Mouse (Mus musculus): ENCODE data around the gene Cdca5. TPM values are rescaled to one million over a fixed set of nuclear protein-coding genes. Genes with fewer than 3 reads are reported as not detected.
"Not testable (repeated sequence)": the region's sequence is repeated elsewhere in the genome, so short reads cannot be mapped to it uniquely, and the experiment has no call there.

The Cdca5 gene
- total RNA-seq, 2 experiments from 2014 or later: 3.8 to 5.0 TPM

- DNase-seq: no peak
- intact Hi-C loops (cut with DNase I): no loop called here
Measured at GRCm38 (mm10) chr19:6097847-6098246, 13.1 kb downstream of the Cdca5 start.

GRCm38 (mm10) chr19:6101186-6101585, 16.4 kb downstream of the Cdca5 start:
- DNase-seq: no peak
- intact Hi-C loops (cut with DNase I): no loop called here

GRCm38 (mm10) chr19:6102169-6102853, 17.5 kb downstream of the Cdca5 start:
- DNase-seq: peak in 1 of 2 experiments; percentile 24
- intact Hi-C loops (cut with DNase I): no loop called here

DNA sequence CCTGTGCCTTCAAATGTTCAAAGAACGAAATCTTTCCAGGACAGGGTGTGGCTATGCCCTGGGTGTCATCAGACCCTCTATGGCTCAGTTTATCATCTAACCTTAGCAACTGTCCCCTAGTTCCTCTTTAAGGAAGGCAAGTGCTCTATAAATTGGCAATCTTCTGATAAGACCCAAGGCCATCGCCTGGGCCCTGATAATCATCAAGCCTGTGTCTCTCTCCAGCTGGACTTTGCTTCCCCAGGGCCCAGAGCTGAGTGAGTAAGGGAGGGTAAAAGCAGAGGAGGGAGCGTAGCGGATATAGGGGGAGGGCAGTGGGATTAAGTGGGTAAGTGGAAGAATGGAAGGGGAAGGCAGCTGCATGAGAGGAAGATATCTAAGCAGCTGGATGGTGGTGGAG, 19.7 kb downstream of the Cdca5 start:
- intact Hi-C loops (cut with DNase I): no loop called here
- DNase-seq: no peak

DNA sequence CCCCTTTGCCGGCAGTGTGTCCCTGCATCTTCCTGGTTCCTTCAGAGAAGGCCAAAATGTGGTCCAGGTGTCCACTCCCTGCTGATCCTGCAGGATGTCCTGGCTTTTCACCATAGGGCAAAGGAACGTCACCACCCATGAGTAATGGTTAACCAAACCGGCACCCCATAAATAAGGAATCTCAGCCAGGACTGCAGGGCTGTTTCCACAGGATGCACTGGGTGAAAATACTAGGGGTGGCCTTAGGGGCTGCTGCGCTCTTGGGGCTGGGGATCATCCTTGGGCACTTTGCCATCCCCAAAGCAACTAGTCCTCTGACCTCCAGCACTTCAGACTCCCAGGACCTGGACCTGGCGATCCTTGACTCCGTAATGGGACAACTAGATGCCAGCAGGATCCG, 20.8 kb downstream of the Cdca5 start, which contains the start of gene Naaladl1:
Gene Naaladl1 (plus strand): TSS at position 197 of the 400 bp plus-strand sequence.
- intact Hi-C loops (cut with DNase I): no loop called here
- no peak for DNase-seq

DNA sequence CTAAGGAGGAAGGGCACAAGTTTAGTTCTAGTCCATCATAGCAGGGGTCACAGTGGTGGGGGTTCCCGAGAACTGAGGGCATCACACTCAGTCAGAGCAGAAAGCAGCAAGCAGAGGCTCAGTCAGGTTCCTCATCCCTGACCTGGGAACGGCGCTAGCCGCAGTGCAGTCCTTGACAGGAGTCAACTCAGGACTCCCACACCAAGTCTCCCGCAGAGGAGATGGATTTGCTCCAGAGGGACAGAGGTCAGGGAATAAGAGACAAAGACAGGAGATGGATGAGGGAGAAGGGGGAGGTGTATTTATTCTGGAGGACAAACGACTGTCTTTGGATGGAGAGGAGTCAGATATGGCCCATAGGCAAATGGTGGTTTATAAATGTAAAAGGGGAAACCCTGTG, 28.3 kb downstream of the Cdca5 start:
- intact Hi-C loops (cut with DNase I): no loop called here
- no peak for DNase-seq

DNA sequence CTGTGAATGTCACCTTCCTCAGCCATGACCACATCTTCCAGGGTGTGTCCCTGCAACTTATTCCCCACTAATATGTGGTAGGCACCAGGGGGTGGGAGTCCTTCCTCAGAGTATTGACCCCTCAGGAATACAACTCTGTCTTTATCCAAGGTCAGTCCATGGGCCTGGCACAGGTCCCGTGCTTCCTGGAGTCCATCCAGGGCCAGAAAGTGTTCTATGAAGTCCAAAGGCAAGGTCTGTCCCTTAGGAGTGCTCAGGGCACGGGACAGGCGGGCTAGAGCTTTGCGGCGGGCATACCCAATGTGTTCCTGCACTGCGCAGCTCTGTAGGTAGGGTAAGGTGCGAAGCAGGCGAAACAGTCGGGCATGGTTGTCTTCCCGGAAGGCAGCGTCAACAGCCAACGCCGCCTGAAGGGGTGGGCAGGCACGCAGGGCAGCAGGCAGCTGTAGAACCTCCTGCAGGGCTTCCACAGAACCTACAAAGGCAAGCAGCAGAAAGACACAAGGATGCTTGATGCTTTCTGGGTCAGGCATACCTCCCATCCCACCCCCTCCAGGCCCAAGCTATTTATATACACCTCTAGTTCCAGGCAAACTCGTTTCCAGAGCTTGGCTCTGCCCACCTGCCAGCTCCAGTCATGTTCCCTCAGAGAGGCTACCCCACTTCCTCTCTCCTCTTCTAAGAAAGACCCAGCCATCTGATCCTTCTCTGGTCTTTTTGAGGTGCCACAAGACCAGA, 31.5 kb downstream of the Cdca5 start:
- intact Hi-C loops (cut with DNase I): no loop called here
- peak; percentile 34 to 37 for DNase-seq

DNA sequence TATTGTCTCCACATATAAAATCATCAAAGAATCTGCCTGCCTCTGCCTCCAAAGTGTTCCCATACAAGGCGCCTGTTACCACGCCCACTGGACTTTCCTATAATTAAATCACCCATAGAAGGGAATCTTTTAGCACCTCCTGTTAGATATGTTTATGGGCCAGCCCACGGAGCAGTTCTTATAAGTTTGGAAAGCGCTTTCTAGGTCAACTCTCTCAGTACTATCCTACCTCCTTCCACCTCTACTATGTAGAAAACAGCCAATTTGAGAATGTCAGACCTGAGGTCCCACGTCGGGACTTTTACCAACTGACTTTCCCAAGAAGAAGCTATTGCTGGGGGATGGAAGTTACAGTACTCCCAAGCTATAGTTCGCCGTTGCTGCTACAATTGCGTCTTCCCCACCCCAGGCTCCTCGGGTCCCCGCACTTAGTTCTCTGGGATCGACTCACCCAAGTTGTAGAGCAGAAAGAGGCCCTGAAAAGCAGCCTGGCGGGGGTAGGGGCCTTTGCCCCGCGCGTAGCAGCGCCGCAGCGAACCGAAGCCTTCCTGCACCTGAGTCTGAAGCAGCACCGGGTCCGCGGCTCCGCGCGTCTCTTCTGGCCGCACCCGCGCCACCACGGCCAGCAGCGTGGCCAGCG, 32.7 kb downstream of the Cdca5 start:
- intact Hi-C loops (cut with DNase I): no loop called here
- no peak for DNase-seq

GRCm38 (mm10) chr19:6117986-6118676, 33.3 kb downstream of the Cdca5 start, which contains the start of gene Sac3d1:
Gene Sac3d1, minus strand, starts transcription at chr19:6118650.
- intact Hi-C loops (cut with DNase I): loop anchor here (2.0 kb wide), 1 partner anchor 33 kb away; the partner anchor contains the start of genes Cdca5 and Zfpl1

GRCm38 (mm10) chr19:6118677-6119185, 33.9 kb downstream of the Cdca5 start:
- intact Hi-C loops (cut with DNase I): loop anchor here (2.0 kb wide), 1 partner anchor 34 kb away; the partner anchor contains the start of genes Cdca5 and Zfpl1
- no peak for DNase-seq

More at GRCm38 (mm10) chr19:6117986-6118676, 33.3 kb downstream of the Cdca5 start, which contains the start of gene Sac3d1:
- peak; percentile 93 for DNase-seq

GRCm38 (mm10) chr19:6121761-6122160, 37.0 kb downstream of the Cdca5 start:
- no peak for DNase-seq
- intact Hi-C loops (cut with DNase I): loop anchor here (1.0 to 5.0 kb wide), 2 partner anchors 156 to 219 kb away; no protein-coding TSS in a partner anchor

GRCm38 (mm10) chr19:6123330-6123729, 38.5 kb downstream of the Cdca5 start:
- intact Hi-C loops (cut with DNase I): loop anchor here (5.0 kb wide), 1 partner anchor 221 kb away; no protein-coding TSS in a partner anchor
- no peak for DNase-seq

DNA sequence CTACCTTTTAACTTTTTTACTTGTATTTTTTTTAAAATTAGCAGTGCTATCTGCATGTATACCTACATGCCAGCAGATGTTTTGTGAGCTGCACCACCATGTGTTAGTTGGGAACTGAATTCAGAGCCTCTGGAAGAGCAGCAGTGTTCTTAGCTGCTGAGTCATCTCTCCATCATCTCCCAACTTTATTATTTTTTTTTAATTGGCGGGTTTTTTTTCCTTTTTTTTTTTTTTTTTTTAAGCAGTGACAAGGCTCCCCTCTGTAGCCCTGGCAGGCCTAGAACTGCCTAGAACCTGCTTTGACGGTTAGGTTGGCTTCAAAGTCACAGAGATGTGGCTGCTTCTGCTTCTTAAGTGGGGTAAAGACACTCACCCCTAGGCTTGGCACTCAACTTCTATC, 40.1 kb downstream of the Cdca5 start:
- intact Hi-C loops (cut with DNase I): loop anchor here (5.0 kb wide), 2 partner anchors 78 to 223 kb away; partner anchors contain the start of gene Syvn1
- no peak for DNase-seq

GRCm38 (mm10) chr19:6126289-6126688, 41.5 kb downstream of the Cdca5 start:
- intact Hi-C loops (cut with DNase I): loop anchor here (2.0 to 5.0 kb wide), 2 partner anchors 79 to 161 kb away; partner anchors contain the start of genes Pola2 and Syvn1
- peak; percentile 46 to 77 for DNase-seq

DNA sequence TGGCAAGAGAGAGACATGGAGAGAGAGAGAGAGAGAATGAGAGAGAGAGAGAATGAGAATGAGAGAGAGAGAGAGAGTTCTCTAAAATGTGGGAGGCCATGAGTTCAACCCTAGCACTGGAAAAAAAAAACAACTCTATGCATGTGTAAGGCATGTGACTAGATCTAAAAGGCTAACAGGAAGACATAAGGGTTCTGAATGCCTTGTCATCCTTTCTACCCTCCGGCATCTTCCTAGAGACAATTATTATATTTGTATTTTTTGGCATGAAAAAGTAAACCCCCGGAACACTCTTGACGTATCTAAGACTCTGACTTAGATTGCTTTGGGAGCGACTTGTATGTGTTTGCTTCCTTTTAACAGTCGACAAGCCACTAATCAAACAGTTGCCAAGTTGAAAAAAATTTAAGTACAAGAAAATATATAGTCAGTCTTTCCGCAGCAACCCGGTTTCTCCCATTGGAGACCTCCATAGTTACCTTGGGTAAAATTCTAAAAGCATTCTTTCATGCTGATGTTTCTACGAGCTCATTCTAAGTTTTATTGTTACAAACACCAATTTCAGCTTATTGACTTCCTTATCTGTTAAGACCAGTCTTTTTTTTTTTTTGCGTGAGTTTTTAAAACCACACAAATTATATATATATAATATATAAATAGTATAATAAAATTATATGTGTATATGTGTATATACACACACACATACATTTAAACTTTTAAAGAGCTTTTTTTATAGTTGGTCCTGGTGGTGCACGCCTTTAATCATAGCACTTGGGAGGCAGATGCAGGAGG, 42.2 kb downstream of the Cdca5 start:
- intact Hi-C loops (cut with DNase I): loop anchor here (2.0 to 5.0 kb wide), 2 partner anchors 80 to 162 kb away; partner anchors contain the start of genes Pola2 and Syvn1

DNA sequence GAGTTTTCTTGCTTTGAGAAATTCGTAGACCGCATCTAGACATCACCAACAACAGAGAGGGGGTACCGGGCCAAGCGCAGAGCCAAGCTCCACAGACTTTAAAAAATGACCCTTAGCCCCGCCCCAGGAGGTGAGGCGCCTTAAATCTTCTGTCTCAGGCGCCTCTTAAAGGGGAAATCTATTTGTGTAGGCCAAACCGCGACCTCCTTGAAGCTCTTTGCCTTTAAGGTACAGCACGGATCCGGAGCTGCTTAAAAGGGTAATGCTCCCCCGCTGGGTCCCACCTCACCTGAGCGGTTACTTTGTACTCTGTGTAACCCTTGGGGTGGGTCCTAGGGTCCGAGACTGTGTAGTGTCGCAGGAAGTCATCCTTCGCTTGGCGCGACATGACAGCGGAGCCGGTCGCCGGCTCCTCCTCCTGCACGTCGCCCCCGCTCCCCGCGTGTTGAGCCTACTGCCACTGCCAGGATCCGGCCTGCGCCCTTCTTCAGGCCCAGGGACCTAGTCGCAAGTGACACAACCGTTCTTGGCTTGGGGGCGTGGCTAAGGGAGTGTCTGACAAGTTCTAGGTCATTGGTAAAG, 43.1 kb downstream of the Cdca5 start, which contains the start of gene Snx15:
Gene Snx15 (minus strand): TSS at position 545 of the 582 bp plus-strand sequence.
- intact Hi-C loops (cut with DNase I): loop anchor here (2.0 to 5.0 kb wide), 2 partner anchors 81 to 163 kb away; partner anchors contain the start of genes Pola2 and Syvn1
- peak; percentile 96 for DNase-seq

More for the DNA sequence above, 42.2 kb downstream of the Cdca5 start:
- no peak for DNase-seq

DNA sequence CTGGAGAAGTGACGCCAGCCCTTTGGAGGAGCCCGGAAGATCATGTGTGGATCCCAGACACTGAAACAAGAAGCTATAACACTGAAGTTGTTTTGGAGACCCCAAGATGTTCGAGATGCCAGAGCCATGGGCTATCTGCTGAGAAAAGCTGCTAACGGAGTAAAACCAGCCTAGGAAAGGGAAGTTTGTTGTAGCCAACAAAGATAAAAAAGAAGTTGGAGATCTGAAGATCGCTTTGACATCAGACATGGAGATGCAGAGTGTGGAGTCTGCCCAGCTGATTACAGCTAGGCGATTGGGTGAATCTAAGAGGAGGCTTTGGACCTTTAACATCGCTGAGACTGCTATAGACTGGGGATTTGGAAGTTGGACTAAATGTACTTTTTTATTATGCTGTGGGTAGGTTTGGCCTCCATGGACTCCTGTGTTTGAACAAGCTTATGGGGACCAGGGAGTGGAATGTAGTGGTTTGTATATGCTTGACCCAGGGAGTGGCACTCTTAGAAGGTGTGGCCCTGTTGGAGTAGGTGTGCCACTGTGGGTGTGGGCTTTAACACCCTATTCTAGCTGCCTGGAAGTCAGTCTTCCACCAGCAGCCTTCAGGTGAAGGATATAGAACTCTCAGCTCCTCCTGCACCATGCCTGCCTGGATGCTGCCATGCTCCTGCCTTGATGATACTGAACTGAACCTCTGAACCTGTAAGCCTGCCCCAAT, 45.8 kb downstream of the Cdca5 start:
- DNase-seq; intact Hi-C loops (cut with DNase I): not testable (repeated sequence)
